Mouse (Mus musculus) bone marrow macrophage, adult 2 months (primary cell): ENCODE results near the gene Fam118b.

Source experiments
- CTCF ChIP-seq: IDR thresholded peaks from 2 replicates; pipeline ENCODE4 v1.5.1; 2012; ENCODE audit warnings: low read depth, mild to moderate bottlenecking, low read length, moderate library complexity
- POLR2A ChIP-seq: IDR thresholded peaks from 2 replicates; pipeline ENCODE4 v1.6.1; 2012; ENCODE audit warnings: mild to moderate bottlenecking, low read depth, low read length, borderline replicate concordance

- TF ChIP-seq CTCF (no peak), POLR2A (no peak)
These were observed 31.6 kb downstream of the Fam118b start for GRCm38 (mm10) chr9:35235996-35236395.
